Mouse (Mus musculus): ENCODE data around the gene Prkce. TPM values are rescaled to one million over a fixed set of nuclear protein-coding genes. Genes with fewer than 3 reads are reported as not detected.

Prkce gene
- 11.2 TPM for polyA plus RNA-seq (2017; shearing (Covaris generic))

GRCm38 (mm10) chr17:86167320-86168230 is at the start of gene Prkce:
Prkce (plus strand) TSS chr17:86167785.

DNA sequence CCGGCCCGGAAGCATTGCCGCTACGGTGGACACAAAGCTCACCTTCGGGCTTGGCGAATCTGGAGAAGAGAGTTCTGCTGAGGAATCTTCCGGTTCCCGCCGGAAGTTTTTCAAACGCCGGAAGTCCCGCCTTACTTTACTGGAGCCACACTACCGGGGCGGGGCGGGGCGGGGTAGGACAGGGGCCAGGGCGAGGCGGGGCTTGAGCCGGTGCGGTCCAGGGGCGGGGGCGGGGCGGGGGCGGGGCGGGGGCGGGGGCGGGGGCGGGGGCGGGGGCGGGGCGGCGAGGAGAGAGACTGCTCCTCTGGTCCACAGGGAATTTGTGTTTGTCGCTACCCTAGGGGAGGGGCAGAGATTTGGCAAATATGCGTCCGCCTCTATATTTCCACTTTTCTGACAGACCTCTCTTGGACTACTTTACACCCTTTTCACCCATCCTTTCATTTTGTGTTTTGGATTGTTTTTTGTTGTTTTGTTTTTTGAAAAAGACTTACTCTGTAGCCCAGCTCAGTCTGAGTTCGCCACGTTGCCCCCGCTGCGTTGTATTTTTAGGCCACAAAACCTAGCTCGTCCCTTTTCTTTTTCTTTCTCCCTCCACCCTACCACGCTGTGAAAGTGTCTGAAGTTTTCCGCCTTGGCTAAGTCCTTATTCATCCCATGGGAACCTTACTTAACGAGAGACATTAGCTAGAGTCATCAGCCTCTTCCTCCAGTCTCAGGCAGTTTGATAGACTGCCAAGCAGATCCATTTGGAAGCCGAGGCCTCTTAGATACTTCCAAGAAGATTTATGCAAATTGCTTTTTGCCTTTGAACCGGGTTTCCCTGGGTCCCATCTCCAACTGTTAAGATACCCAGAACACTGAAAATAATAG is 22.3 kb upstream of the Prkce start, which contains the start of gene Srbd1:
Gene Srbd1, minus strand, starts transcription at position 97 of the 873 bp plus-strand sequence.

DNA sequence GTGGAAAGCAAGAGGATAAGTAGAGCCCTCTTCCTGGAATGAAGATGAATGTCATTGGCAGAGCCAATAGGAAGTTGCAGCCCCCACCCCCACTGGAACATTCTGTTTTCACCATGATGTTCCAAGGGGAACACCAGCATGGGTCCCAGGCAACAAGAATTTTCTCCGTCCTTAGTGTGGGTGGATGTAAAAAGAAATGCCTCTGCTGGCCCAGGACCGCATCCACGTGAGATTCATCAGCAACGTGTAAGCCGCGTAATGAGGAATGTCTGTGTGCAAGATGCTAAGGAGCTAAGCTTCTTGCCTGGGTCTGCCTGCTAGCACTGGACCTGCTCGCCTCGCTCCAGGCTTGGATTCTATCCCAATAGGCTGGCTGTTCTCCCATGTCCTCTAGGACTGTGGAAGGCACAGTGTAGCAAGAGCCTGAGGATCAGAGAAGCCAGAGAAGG is 337.6 kb downstream of the Prkce start, which contains the start of gene Gm10309:
Gene Gm10309, minus strand, starts transcription at position 50 of the 449 bp plus-strand sequence.

Other genes with a start within 250 kb of the Prkce start
- gene Srbd1, start 22.6 kb upstream of the Prkce start, polyA plus RNA-seq (2017; shearing (Covaris generic)) = 14.8 TPM

Measured in CD4-positive, CD25-positive, alpha-beta regulatory T cell (primary cell).